In genomic region chr2:93452057-93452456, GRCm38 (mm10) we compare ENCODE assay signal across 18 mouse cellular contexts. TPM values are rescaled to one million over a fixed set of nuclear protein-coding genes. Genes with fewer than 3 reads are reported as not detected.
A peak's percentile ranks its signal among the peaks of the same experiment; 100 is the strongest.
DNase-seq lines count a peak whose midpoint lies in the region; ATAC-seq and TF ChIP-seq lines count a peak whose summit lies in the region.
"Had no signal": no experiment of that assay in that cellular context is flagged by ENCODE, and none has a peak within 500 bp of the region (broad histone marks: within the 10 kb centered on the region; RNA-seq: fewer than 3 reads in every experiment).

No protein-coding gene starts in this region.

- no peak for DNase-seq in kidney, adult 2 months
- DNase-seq in kidney, postnatal 4 days: no peak
- DNase-seq in midbrain, embryonic 10.5 days (ENCODE audit: low spot score): no peak
- DNase-seq in thymus, postnatal 14 days: no peak
- DNase-seq: cerebellum, adult 11 months; forebrain, postnatal 0 days; gastrocnemius, postnatal 10 days; heart, postnatal 10 days; layer of hippocampus, postnatal 36 days; left cerebral cortex, postnatal 4 days; lung, postnatal 4 days; midbrain, embryonic 14.5 days; thymus, adult 2 months had no signal

- 32% methylated on average over 6 of the region's 6 CpGs for WGBS in kidney, adult 2 months
- WGBS in midbrain, embryonic 10.5 days: 79% methylated on average over 6 of the region's 6 CpGs
- WGBS in midbrain, embryonic 15.5 days: 71% methylated on average over 6 of the region's 6 CpGs
- 50% methylated on average over 6 of the region's 6 CpGs for WGBS in limb, embryonic 15.5 days

- no peaks in the 10 kb centered on the region for H3K9me3 ChIP-seq in midbrain, embryonic 10.5 days (replicated peaks)
- H3K9me3 ChIP-seq in midbrain, embryonic 15.5 days: no peaks in the 10 kb centered on the region
- H3K9me3 ChIP-seq in limb, embryonic 15.5 days: no peaks in the 10 kb centered on the region

- H3K27ac ChIP-seq in kidney, adult 2 months (ENCODE audit: insufficient read depth, low read depth, low read length): peak overlapping the region; percentile 100
- H3K27ac ChIP-seq in midbrain, embryonic 10.5 days (replicated peaks): peak overlapping the region; percentile 33; the same call in 1 of the 2 replicates
- H3K27ac ChIP-seq in midbrain, embryonic 15.5 days: no peak overlapping the region
- 0 out of 2 replicates have a peak overlapping the region, but pooled peaks have one; percentile 38 for H3K27ac ChIP-seq in limb, embryonic 15.5 days
- H3K27ac ChIP-seq: hindbrain, postnatal 0 days had no signal

- H3K4me1 ChIP-seq in kidney, adult 2 months (ENCODE audit: control insufficient read depth, insufficient read depth, low read length): peaks cover 61% of the 10 kb centered on the region
- H3K4me1 ChIP-seq in midbrain, embryonic 10.5 days: peaks cover 36% of the 10 kb centered on the region
- H3K4me1 ChIP-seq in midbrain, embryonic 15.5 days: peaks cover 4% of the 10 kb centered on the region; the same call in 1 of the 2 replicates
- peaks cover 57% of the 10 kb centered on the region for H3K4me1 ChIP-seq in limb, embryonic 15.5 days

- no peak for TF ChIP-seq CTCF in kidney, adult 2 months (conservative IDR thresholded peaks at IDR 0.05; ENCODE audit: insufficient read depth, insufficient read length, low read depth, low read length)

- H3K4me2 ChIP-seq in midbrain, embryonic 15.5 days: no peak overlapping the region
- H3K4me2 ChIP-seq in limb, embryonic 15.5 days: no peak overlapping the region
- peak overlapping the region; percentile 53 for H3K4me2 ChIP-seq in myocyte (ENCODE audit: low read depth)

- H3ac ChIP-seq in myocyte (ENCODE audit: control insufficient read depth, insufficient read length): no peak overlapping the region

- H3K4me3 ChIP-seq in kidney, adult 2 months (ENCODE audit: insufficient read depth, low read depth, low read length): peak overlapping the region; percentile 36
- no peak overlapping the region for H3K4me3 ChIP-seq in midbrain, embryonic 10.5 days
- H3K4me3 ChIP-seq in midbrain, embryonic 15.5 days: no peak overlapping the region
- no peak overlapping the region for H3K4me3 ChIP-seq in limb, embryonic 15.5 days
- no peak overlapping the region for H3K4me3 ChIP-seq in myocyte

- no peak for TF ChIP-seq POLR2A in kidney, adult 2 months (IDR thresholded peaks at IDR 0.05; ENCODE audit: low read depth, low read length)
- no peak for TF ChIP-seq POLR2A in myocyte (IDR thresholded peaks at IDR 0.05; ENCODE audit: insufficient read length, low read depth)

- no peaks in the 10 kb centered on the region for H3K27me3 ChIP-seq in kidney, adult 2 months (replicated peaks; ENCODE audit: control insufficient read depth, insufficient read depth, low read length)
- H3K27me3 ChIP-seq in midbrain, embryonic 10.5 days (ENCODE audit: low read depth, poor library complexity, severe bottlenecking): peaks cover 17% of the 10 kb centered on the region; the same call in 1 of the 2 replicates
- H3K27me3 ChIP-seq in midbrain, embryonic 15.5 days (replicated peaks): no peaks in the 10 kb centered on the region
- H3K27me3 ChIP-seq in limb, embryonic 15.5 days: no peaks in the 10 kb centered on the region
- H3K27me3 ChIP-seq in myocyte (ENCODE audit: control insufficient read depth, insufficient read depth, insufficient read length): no peaks in the 10 kb centered on the region

- ATAC-seq in midbrain, embryonic 15.5 days (replicated peaks): no peak
- ATAC-seq in limb, embryonic 15.5 days (ENCODE audit: insufficient number of reproducible peaks, low FRiP score, low TSS enrichment, low read depth): no peak
- no peak for ATAC-seq in megakaryocyte, adult 5-6 weeks (ENCODE audit: poor library complexity, severe bottlenecking)
- ATAC-seq: forebrain, postnatal 0 days; hindbrain, postnatal 0 days had no signal

- H3K36me3 ChIP-seq in kidney, adult 2 months (ENCODE audit: control insufficient read depth, insufficient read depth, low read length): no peaks in the 10 kb centered on the region
- no peaks in the 10 kb centered on the region for H3K36me3 ChIP-seq in midbrain, embryonic 10.5 days
- no peaks in the 10 kb centered on the region for H3K36me3 ChIP-seq in midbrain, embryonic 15.5 days (replicated peaks)
- no peaks in the 10 kb centered on the region for H3K36me3 ChIP-seq in limb, embryonic 15.5 days
- H3K36me3 ChIP-seq in myocyte (ENCODE audit: control insufficient read depth, insufficient read depth): peaks cover 13% of the 10 kb centered on the region

- H3K9ac ChIP-seq in midbrain, embryonic 15.5 days: no peak overlapping the region
- H3K9ac ChIP-seq in limb, embryonic 15.5 days: no peak overlapping the region
- H3K9ac ChIP-seq: forebrain, postnatal 0 days had no signal

- H3K79me2 ChIP-seq in myocyte (ENCODE audit: control insufficient read depth, insufficient read depth): peaks cover 95% of the 10 kb centered on the region

TF ChIP-seq in myocyte, 11 proteins besides CTCF, POLR2A, EP300 and RAD21:
- TF ChIP-seq CEBPB (IDR thresholded peaks at IDR 0.05; ENCODE audit: insufficient read depth, poor library complexity, severe bottlenecking) (no peak), MYOG (IDR thresholded peaks at IDR 0.05; ENCODE audit: control insufficient read depth in 1 of 3, insufficient read depth in 1 of 3, insufficient read length in 2 of 3, low read depth in 2 of 3) (peak in 2 of 3 experiments; percentile 80 to 94), REST (IDR thresholded peaks at IDR 0.05; ENCODE audit: insufficient read depth, insufficient read length) (no peak), MYOD1 (IDR thresholded peaks at IDR 0.05; ENCODE audit: control insufficient read depth in 1 of 3, insufficient read length in 2 of 3, low read depth in 2 of 3) (peak in 2 of 3 experiments; percentile 73 to 76), E2F4 (IDR thresholded peaks at IDR 0.05; ENCODE audit: insufficient read depth) (no peak), USF1 (IDR thresholded peaks at IDR 0.05; ENCODE audit: low read depth) (no peak), POLR2AphosphoS2 (IDR thresholded peaks at IDR 0.05; ENCODE audit: insufficient read length, low read depth) (no peak), TCF3 (IDR thresholded peaks at IDR 0.05; ENCODE audit: insufficient read length, low read depth) (peak; percentile 54), TCF12 (IDR thresholded peaks at IDR 0.05; ENCODE audit: insufficient read depth, poor library complexity, severe bottlenecking) (peak; percentile 22), MAX (IDR thresholded peaks at IDR 0.05; ENCODE audit: low read depth) (no peak), SRF (IDR thresholded peaks at IDR 0.05; ENCODE audit: control insufficient read depth, insufficient read length, low read depth) (no peak)

RNA-seq across cellular contexts. Expression of gene Cd82, which starts 10.9 kb away (rescaled TPM):
- polyA plus RNA-seq in kidney, adult 2 months (2012; rRNA removed): 200 and 223 TPM in 2 replicates
- 5.1 and 5.9 TPM in 2 replicates for polyA plus RNA-seq in midbrain, embryonic 10.5 days (2016; fragmentation: Nextera tagmentation; extraction: Ambion mirVana)
- 22.1 and 24.8 TPM in 2 replicates for polyA plus RNA-seq in midbrain, embryonic 15.5 days (2015; fragmentation: Nextera tagmentation; extraction: Ambion mirVana)
- polyA plus RNA-seq in limb, embryonic 15.5 days (2015; fragmentation: Nextera tagmentation; extraction: Ambion mirVana): 51.4 and 63.0 TPM in 2 replicates
- 411 TPM for polyA plus RNA-seq in myocyte (2012; fragmentation: generic; extraction: Trizol)
- 28.0 and 30.1 TPM in 2 replicates for total RNA-seq in megakaryocyte, adult 5-6 weeks (2015)
- total RNA-seq in megakaryocyte, adult 5-6 weeks (2017): 43.1 and 45.3 TPM in 2 replicates
